Mouse (Mus musculus): ENCODE measurements around the gene Ltb.

The Ltb gene

GRCm38 (mm10) chr17:35194844-35195630 is 798 bp downstream of the Ltb start:
- no peak for DNase-seq

GRCm38 (mm10) chr17:35195631-35196320 is 1.5 kb downstream of the Ltb start:
- DNase-seq, result peak; percentile 88

- DNase-seq, result no peak
Observed at GRCm38 (mm10) chr17:35196321-35196641, 2.0 kb downstream of the Ltb start.

- no peak for DNase-seq
Observed at GRCm38 (mm10) chr17:35197126-35197525, 2.9 kb downstream of the Ltb start.

GRCm38 (mm10) chr17:35198029-35198428 is 3.8 kb downstream of the Ltb start:
- no peak for DNase-seq

GRCm38 (mm10) chr17:35198946-35199345 is 4.7 kb downstream of the Ltb start:
- no peak for DNase-seq

GRCm38 (mm10) chr17:35200398-35200797 is 6.2 kb downstream of the Ltb start:
- no peak for DNase-seq

- no peak for DNase-seq
Observed at GRCm38 (mm10) chr17:35201128-35201527, 6.9 kb downstream of the Ltb start.

GRCm38 (mm10) chr17:35201787-35202186 is 7.5 kb downstream of the Ltb start, which contains the start of gene Tnf:
TSS of gene Tnf (minus strand) at chr17:35202007.
- no peak for DNase-seq

GRCm38 (mm10) chr17:35202442-35202841 is 8.2 kb downstream of the Ltb start:
- no peak for DNase-seq

- no peak for DNase-seq
Observed at GRCm38 (mm10) chr17:35204494-35205379, 10.5 kb downstream of the Ltb start, which contains the start of gene Lta. TSS of gene Lta (minus strand) at chr17:35205351.

- no peak for DNase-seq
Observed at GRCm38 (mm10) chr17:35205380-35205769, 11.1 kb downstream of the Ltb start.

- DNase-seq, result no peak
Observed at GRCm38 (mm10) chr17:35209785-35210535, 15.7 kb downstream of the Ltb start.

GRCm38 (mm10) chr17:35210593-35210992 is 16.4 kb downstream of the Ltb start:
- no peak for DNase-seq

GRCm38 (mm10) chr17:35213071-35213470 is 18.8 kb downstream of the Ltb start:
- DNase-seq, result no peak

- no peak for DNase-seq
Observed at GRCm38 (mm10) chr17:35218516-35219193, 24.4 kb downstream of the Ltb start.

GRCm38 (mm10) chr17:35219601-35220041 is 25.4 kb downstream of the Ltb start:
- no peak for DNase-seq

- DNase-seq, result no peak
Observed at GRCm38 (mm10) chr17:35220156-35220952, 26.1 kb downstream of the Ltb start, which contains the start of gene Gm16181. TSS of gene Gm16181 (plus strand) at chr17:35220834.

- DNase-seq, result no peak
Observed at GRCm38 (mm10) chr17:35222299-35222698, 28.1 kb downstream of the Ltb start.

GRCm38 (mm10) chr17:35224641-35225040 is 30.4 kb downstream of the Ltb start:
- no peak for DNase-seq

GRCm38 (mm10) chr17:35225456-35225855 is 31.2 kb downstream of the Ltb start:
- no peak for DNase-seq
